Mouse (Mus musculus) liver, postnatal 0 days (tissue): ENCODE measurements around the gene Esr2. TPM values are rescaled to one million over a fixed set of nuclear protein-coding genes. Genes with fewer than 3 reads are reported as not detected.

Experiments used
- ATAC-seq: fragments of 200-750 bp; cut with Nextera tagmentation; 2 replicates; pipeline ENCODE4 v1.8.0; 2017; ENCODE audit warnings: mild to moderate bottlenecking, moderate library complexity
- DNase-seq: peaks from one replicate; pipeline ENCODE4 v3.0.0-alpha.2; 2016
- H3K27ac ChIP-seq: fragments of 300-500 bp; sonication (generic); 2 replicates; pipeline ENCODE4 v1.5.1; 2014; ENCODE audit warnings: antibody characterized with exemption, moderate library complexity, mild to moderate bottlenecking, low read depth
- H3K27me3 ChIP-seq: fragments of 300-500 bp; sonication (generic); 2 replicates; pipeline ENCODE4 v1.6.1; 2014; ENCODE audit warnings: low read length, control low read depth, mixed read lengths; ENCODE audit not compliant: insufficient read depth
- H3K36me3 ChIP-seq: fragments of 300-500 bp; sonication (generic); replicated peaks from 2 replicates; pipeline ENCODE4 v1.6.1; 2014; ENCODE audit warnings: mild to moderate bottlenecking, control low read depth, low read length, moderate library complexity, mixed read lengths; ENCODE audit not compliant: insufficient read depth
- H3K4me1 ChIP-seq: fragments of 300-500 bp; sonication (generic); 2 replicates; pipeline ENCODE4 v1.6.1; 2014; ENCODE audit warnings: antibody characterized with exemption, mild to moderate bottlenecking, control low read depth; ENCODE audit not compliant: insufficient read depth
- H3K4me2 ChIP-seq: fragments of 300-500 bp; sonication (generic); 2 replicates; pipeline ENCODE4 v1.6.1; 2014; ENCODE audit warnings: low read depth, mild to moderate bottlenecking, low read length, moderate library complexity, mixed read lengths
- H3K4me3 ChIP-seq: fragments of 300-500 bp; sonication (generic); 2 replicates; pipeline ENCODE4 v1.5.1; 2014; ENCODE audit warnings: low read depth, low read length
- H3K9ac ChIP-seq: fragments of 300-500 bp; sonication (generic); replicated peaks from 2 replicates; pipeline ENCODE4 v1.6.1; 2014; ENCODE audit warnings: mild to moderate bottlenecking, moderate library complexity
- H3K9me3 ChIP-seq: fragments of 300-500 bp; sonication (generic); 2 replicates; pipeline ENCODE4 v1.6.1; 2016; ENCODE audit warnings: mild to moderate bottlenecking, control low read depth, low read length, mixed read lengths
- CTCF ChIP-seq: sonication (generic); IDR thresholded peaks from 2 replicates; pipeline ENCODE4 v1.5.1; 2016; ENCODE audit warnings: antibody characterized with exemption, low read depth
- EP300 ChIP-seq: IDR thresholded peaks from 2 replicates; pipeline ENCODE4 v1.6.1; 2016; ENCODE audit warnings: antibody characterized with exemption, low read depth, mild to moderate bottlenecking
- WGBS: fragments of 180-500 bp; shearing (Covaris S2); extraction: QIAGEN DNeasy Blood & Tissue Kit; methylation state at CpG from one replicate; pipeline ENCODE4 v1.1.7; 2014; ENCODE audit not compliant: insufficient replicate concordance; 5-methylcytosine and 5-hydroxymethylcytosine counted together
- polyA plus RNA-seq: library from polyadenylated mRNA; unstranded; fragments of >200 nt; fragmentation: Nextera tagmentation; extraction: Ambion mirVana; gene quantifications from 2 replicates; pipeline ENCODE4 v1.2.1, GENCODE M21; 2015

Gene Esr2
- polyA plus RNA-seq, 1 experiment from 2014 or later, result not detected

GRCm38 (mm10) chr12:76081557-76082211, 95.4 kb downstream of the Esr2 start:
- Histone ChIP-seq H3K9ac (0 out of 2 replicates have a peak overlapping the region, but pooled peaks have one; percentile 21), H3K27ac (no peak overlapping the region), H3K36me3 (0 out of 2 replicates have a peak, but pooled peaks cover 3% of the 10 kb centered on the region), H3K4me2 (no peak overlapping the region), H3K4me1 (0 out of 2 replicates have a peak, but pooled peaks cover 2% of the 10 kb centered on the region), H3K9me3 (no peaks in the 10 kb centered on the region), H3K4me3 (no peak overlapping the region), H3K27me3 (no peaks in the 10 kb centered on the region)
- no peak for ATAC-seq
- WGBS, result 22% methylated on average over 22 of the region's 22 CpGs
- no peak for DNase-seq
- no peak for TF ChIP-seq CTCF
- no peak for TF ChIP-seq EP300

GRCm38 (mm10) chr12:76080876-76081556, 96.0 kb downstream of the Esr2 start:
- WGBS, result 48% methylated on average over 14 of the region's 14 CpGs
- H3K4me1 ChIP-seq, result 0 out of 2 replicates have a peak, but pooled peaks cover 2% of the 10 kb centered on the region
- H3K4me3 ChIP-seq, result no peak overlapping the region
- no peaks in the 10 kb centered on the region for H3K27me3 ChIP-seq
- no peak overlapping the region for H3K4me2 ChIP-seq
- no peaks in the 10 kb centered on the region for H3K9me3 ChIP-seq
- DNase-seq (no peak), ATAC-seq (no peak)
- H3K36me3 ChIP-seq, result 0 out of 2 replicates have a peak, but pooled peaks cover 5% of the 10 kb centered on the region
- TF ChIP-seq EP300, result no peak
- TF ChIP-seq CTCF, result no peak
- H3K9ac ChIP-seq, result no peak overlapping the region
- no peak overlapping the region for H3K27ac ChIP-seq

GRCm38 (mm10) chr12:76073981-76074380, 103.1 kb downstream of the Esr2 start:
- Histone ChIP-seq H3K36me3 (0 out of 2 replicates have a peak, but pooled peaks cover 16% of the 10 kb centered on the region), H3K9me3 (no peaks in the 10 kb centered on the region), H3K27me3 (no peaks in the 10 kb centered on the region), H3K4me2 (no peak overlapping the region), H3K4me3 (no peak overlapping the region), H3K9ac (no peak overlapping the region), H3K27ac (no peak overlapping the region), H3K4me1 (no peaks in the 10 kb centered on the region)
- no peak for TF ChIP-seq CTCF
- TF ChIP-seq EP300, result no peak
- 63% methylated on average over 7 of the region's 7 CpGs for WGBS
- ATAC-seq (no peak), DNase-seq (no peak)

GRCm38 (mm10) chr12:76073066-76073826, 103.8 kb downstream of the Esr2 start:
- Histone ChIP-seq H3K4me3 (no peak overlapping the region), H3K4me1 (no peaks in the 10 kb centered on the region), H3K36me3 (0 out of 2 replicates have a peak, but pooled peaks cover 16% of the 10 kb centered on the region), H3K9ac (no peak overlapping the region), H3K9me3 (no peaks in the 10 kb centered on the region), H3K27me3 (no peaks in the 10 kb centered on the region), H3K4me2 (no peak overlapping the region), H3K27ac (no peak overlapping the region)
- WGBS, result 53% methylated on average over 13 of the region's 13 CpGs
- TF ChIP-seq CTCF (no peak), EP300 (no peak)
- no peak for ATAC-seq
- DNase-seq, result no peak

- no peak overlapping the region for H3K27ac ChIP-seq
- H3K27me3 ChIP-seq, result no peaks in the 10 kb centered on the region
- no peaks in the 10 kb centered on the region for H3K9me3 ChIP-seq
- no peak for TF ChIP-seq CTCF
- no peak for TF ChIP-seq EP300
- 0 out of 2 replicates have a peak, but pooled peaks cover 19% of the 10 kb centered on the region for H3K36me3 ChIP-seq
- no peaks in the 10 kb centered on the region for H3K4me1 ChIP-seq
- H3K4me2 ChIP-seq, result no peak overlapping the region
- WGBS, result 50% methylated on average over 19 of the region's 19 CpGs
- no peak overlapping the region for H3K9ac ChIP-seq
- DNase-seq, result no peak
- ATAC-seq, result no peak
- no peak overlapping the region for H3K4me3 ChIP-seq
Measured at GRCm38 (mm10) chr12:76071935-76072849, 104.9 kb downstream of the Esr2 start.

Other genes starting within 250 kb of the Esr2 start
- 0.08 TPM in 1 of 2 replicates, not detected in the other for gene Tex21, start 69.5 kb upstream of the Esr2 start, polyA plus RNA-seq
- 62.6 and 63.0 TPM in 2 replicates for gene Mthfd1, start 78.0 kb upstream of the Esr2 start, polyA plus RNA-seq
- 0.20 and 0.22 TPM in 2 replicates for gene Akap5, start 147.6 kb upstream of the Esr2 start, polyA plus RNA-seq
- gene Zbtb25, start 192.3 kb upstream of the Esr2 start, polyA plus RNA-seq, result 4.3 and 4.4 TPM in 2 replicates
- gene Zbtb1, start 193.0 kb upstream of the Esr2 start, polyA plus RNA-seq, result 2.4 and 2.6 TPM in 2 replicates
- 1.9 and 2.5 TPM in 2 replicates for gene Hspa2, start 226.9 kb upstream of the Esr2 start, polyA plus RNA-seq
- 0.15 and 0.18 TPM in 2 replicates for gene Ppp1r36, start 240.3 kb upstream of the Esr2 start, polyA plus RNA-seq